Mouse (Mus musculus): ENCODE results near the gene Gm10638.

Gene Gm10638

DNA sequence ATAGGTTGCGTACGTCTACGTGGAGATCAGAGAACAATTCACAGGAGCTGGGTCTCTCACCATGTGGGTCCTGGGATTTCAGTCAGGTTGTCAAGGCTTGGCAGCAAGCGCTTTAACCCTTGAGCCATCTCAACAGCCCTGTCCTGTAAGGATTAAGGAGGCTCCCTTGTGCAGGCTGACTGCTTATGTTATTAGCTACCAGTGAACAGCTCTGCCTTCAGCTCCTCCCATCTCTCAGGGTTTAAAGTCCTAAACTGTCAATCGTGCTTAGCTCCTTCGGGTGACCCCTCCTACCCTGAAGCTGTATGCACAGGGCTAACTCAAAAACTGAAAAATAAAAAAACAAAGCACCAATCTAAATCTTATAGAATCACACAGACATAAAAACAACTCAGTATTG, 46.0 kb downstream of the Gm10638 start:
- DNase-seq, result no peak

DNA sequence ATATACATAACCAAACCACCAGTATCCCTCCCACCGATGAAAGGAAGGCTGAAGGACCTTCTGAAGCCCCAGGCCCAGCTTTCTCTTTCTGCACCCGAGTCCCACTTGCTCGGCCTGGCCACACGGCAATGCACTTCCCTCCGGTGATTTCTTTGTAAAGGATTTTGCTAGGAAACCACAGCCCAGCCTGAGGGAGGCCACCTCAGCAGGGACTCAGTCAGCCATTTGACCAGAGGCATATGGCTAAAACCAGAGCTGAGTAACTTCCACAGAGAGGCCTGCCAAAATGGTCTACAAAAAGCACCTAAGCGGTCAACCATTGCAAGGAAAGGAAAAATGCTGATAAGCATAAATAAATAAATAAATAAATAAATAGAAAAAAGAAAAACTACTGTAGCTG, 49.2 kb downstream of the Gm10638 start:
- DNase-seq, result no peak
